Comparison of ENCODE assay signal across 8 mouse cellular contexts in genomic region chr3:55780120-55781070, GRCm38 (mm10). TPM values are rescaled to one million over a fixed set of nuclear protein-coding genes. Genes with fewer than 3 reads are reported as not detected.
DNase-seq lines count a peak whose midpoint lies in the region; ATAC-seq and TF ChIP-seq lines count a peak whose summit lies in the region.

No protein-coding gene starts in this region.

- no peak for TF ChIP-seq CTCF in kidney, postnatal 0 days (IDR thresholded peaks at IDR 0.05; ENCODE audit: low read depth)

- no peak for ATAC-seq in kidney, postnatal 0 days (replicated peaks; ENCODE audit: low FRiP score, low read depth)
- ATAC-seq in forebrain, embryonic 12.5 days (ENCODE audit: low FRiP score): peak; percentile 73
- ATAC-seq in hindbrain, embryonic 14.5 days (ENCODE audit: low FRiP score): peak; percentile 54
- ATAC-seq in neural tube, embryonic 12.5 days (ENCODE audit: low FRiP score, low read depth): peak; percentile 63

- no peaks in the 10 kb centered on the region for H3K36me3 ChIP-seq in kidney, postnatal 0 days (ENCODE audit: insufficient read depth, low read length)
- H3K36me3 ChIP-seq in forebrain, embryonic 12.5 days (replicated peaks): no peaks in the 10 kb centered on the region
- no peaks in the 10 kb centered on the region for H3K36me3 ChIP-seq in hindbrain, embryonic 14.5 days (replicated peaks; ENCODE audit: control insufficient read depth, insufficient read depth)
- H3K36me3 ChIP-seq in neural tube, embryonic 12.5 days: no peaks in the 10 kb centered on the region

- no peak overlapping the region for H3K27ac ChIP-seq in kidney, postnatal 0 days
- peak overlapping the region; percentile 65 for H3K27ac ChIP-seq in forebrain, embryonic 12.5 days
- H3K27ac ChIP-seq in hindbrain, embryonic 14.5 days: peak overlapping the region; percentile 99
- H3K27ac ChIP-seq in neural tube, embryonic 12.5 days: peak overlapping the region; percentile 80

- DNase-seq in kidney, postnatal 0 days (ENCODE audit: low spot score): peak; percentile 42
- DNase-seq in kidney, postnatal 25 days: no peak
- peak; percentile 73 for DNase-seq in brain, adult 2 months (ENCODE audit: low read depth, low spot score)
- DNase-seq in hindbrain, embryonic 14.5 days (ENCODE audit: low spot score): peak; percentile 73
- DNase-seq in layer of hippocampus, adult 11-12 months (ENCODE audit: low spot score): no peak
- no peak for DNase-seq in layer of hippocampus, postnatal 25 days (ENCODE audit: extremely low spot score in 1 of 2, low spot score in 1 of 2)

- peak overlapping the region; percentile 13; the same call in 1 of the 2 replicates for H3K4me3 ChIP-seq in kidney, postnatal 0 days (replicated peaks; ENCODE audit: low read depth, low read length)
- H3K4me3 ChIP-seq in forebrain, embryonic 12.5 days (replicated peaks): peak overlapping the region; percentile 28
- H3K4me3 ChIP-seq in hindbrain, embryonic 14.5 days (replicated peaks; ENCODE audit: low read length): peak overlapping the region; percentile 32
- peak overlapping the region; percentile 25 for H3K4me3 ChIP-seq in neural tube, embryonic 12.5 days

- peak overlapping the region; percentile 30 for H3K4me2 ChIP-seq in kidney, postnatal 0 days (ENCODE audit: low read length)
- peak overlapping the region; percentile 48 for H3K4me2 ChIP-seq in forebrain, embryonic 12.5 days
- peak overlapping the region; percentile 80 for H3K4me2 ChIP-seq in hindbrain, embryonic 14.5 days (replicated peaks)
- H3K4me2 ChIP-seq in neural tube, embryonic 12.5 days (replicated peaks): peak overlapping the region; percentile 60

- no peak overlapping the region for H3K9ac ChIP-seq in kidney, postnatal 0 days (ENCODE audit: low read depth, low read length)
- 0 out of 2 replicates have a peak overlapping the region, but pooled peaks have one; percentile 30 for H3K9ac ChIP-seq in forebrain, embryonic 12.5 days
- peak overlapping the region; percentile 96 for H3K9ac ChIP-seq in hindbrain, embryonic 14.5 days
- H3K9ac ChIP-seq in neural tube, embryonic 12.5 days: peak overlapping the region; percentile 38

- H3K4me1 ChIP-seq in kidney, postnatal 0 days (replicated peaks; ENCODE audit: insufficient read depth, low read length): 0 out of 2 replicates have a peak, but pooled peaks cover 21% of the 10 kb centered on the region
- peaks cover 56% of the 10 kb centered on the region for H3K4me1 ChIP-seq in forebrain, embryonic 12.5 days
- peaks cover 49% of the 10 kb centered on the region for H3K4me1 ChIP-seq in hindbrain, embryonic 14.5 days (replicated peaks; ENCODE audit: control insufficient read depth, insufficient read depth, low read length)
- peaks cover 35% of the 10 kb centered on the region for H3K4me1 ChIP-seq in neural tube, embryonic 12.5 days

- WGBS in kidney, postnatal 0 days: 12% methylated on average over 53 of the region's 53 CpGs
- under 1% methylated on average over 53 of the region's 53 CpGs for WGBS in forebrain, embryonic 12.5 days
- 3% methylated on average over 53 of the region's 53 CpGs for WGBS in hindbrain, embryonic 14.5 days
- 1% methylated on average over 53 of the region's 53 CpGs for WGBS in neural tube, embryonic 12.5 days

- H3K27me3 ChIP-seq in kidney, postnatal 0 days (ENCODE audit: insufficient read depth, low read length): peaks cover 54% of the 10 kb centered on the region
- peaks cover 67% of the 10 kb centered on the region for H3K27me3 ChIP-seq in forebrain, embryonic 12.5 days
- H3K27me3 ChIP-seq in hindbrain, embryonic 14.5 days (ENCODE audit: control insufficient read depth, insufficient read depth, low read length): peaks cover 11% of the 10 kb centered on the region; the same call in 1 of the 2 replicates
- H3K27me3 ChIP-seq in neural tube, embryonic 12.5 days (replicated peaks): peaks cover 49% of the 10 kb centered on the region

- no peaks in the 10 kb centered on the region for H3K9me3 ChIP-seq in kidney, postnatal 0 days (replicated peaks; ENCODE audit: low read length)
- no peaks in the 10 kb centered on the region for H3K9me3 ChIP-seq in forebrain, embryonic 12.5 days
- H3K9me3 ChIP-seq in hindbrain, embryonic 14.5 days (ENCODE audit: control insufficient read depth, low read length): no peaks in the 10 kb centered on the region
- no peaks in the 10 kb centered on the region for H3K9me3 ChIP-seq in neural tube, embryonic 12.5 days

RNA-seq across cellular contexts. Expression of gene Mab21l1, which starts 1.9 kb away (rescaled TPM):
- 0.20 and 0.23 TPM in 2 replicates for polyA plus RNA-seq in kidney, postnatal 0 days (2015; fragmentation: Nextera tagmentation; extraction: Ambion mirVana)
- polyA plus RNA-seq in forebrain, embryonic 12.5 days (2016; fragmentation: Nextera tagmentation; extraction: Ambion mirVana): 27.4 and 34.9 TPM in 2 replicates
- polyA plus RNA-seq in hindbrain, embryonic 14.5 days (2014; fragmentation: Nextera tagmentation; extraction: Ambion mirVana): 131 and 149 TPM in 2 replicates
- 52.0 and 57.1 TPM in 2 replicates for polyA plus RNA-seq in neural tube, embryonic 12.5 days (2016; fragmentation: Nextera tagmentation; extraction: Ambion mirVana)
- under 1 TPM; 0.44 to 0.75 TPM for total RNA-seq in layer of hippocampus, postnatal 25 days (2021)

Comparison
In these comparisons a context has a peak if more than half of its experiments do, and no peak if none do; other contexts are left out.
1. DNase-seq: peak in kidney, postnatal 0 days (single experiment), brain, adult 2 months (single experiment) and hindbrain, embryonic 14.5 days (single experiment); none in kidney, postnatal 25 days (0 of 2), layer of hippocampus, adult 11-12 months (single experiment) and layer of hippocampus, postnatal 25 days (0 of 2).
2. H3K4me2 ChIP-seq: peak in every context shown above with its lines; median percentile 80 in hindbrain, embryonic 14.5 days; 60 in neural tube, embryonic 12.5 days; 48 in forebrain, embryonic 12.5 days; 30 in kidney, postnatal 0 days.
3. RNA of gene Mab21l1, which starts 1.9 kb away (polyA plus RNA-seq): 131 to 149 TPM in hindbrain, embryonic 14.5 days, 52.0 to 57.1 TPM in neural tube, embryonic 12.5 days and 27.4 to 34.9 TPM in forebrain, embryonic 12.5 days; 0.20 to 0.23 TPM in kidney, postnatal 0 days; every median in the first group is over 10 times any median in the second.
4. Peak in every context shown above with its lines, with median percentiles within 50 percentile points of each other: H3K4me3 ChIP-seq.